Mouse (Mus musculus) adrenal gland, adult (tissue): ENCODE measurements around the gene Coa5.

Source experiments
- DNase-seq, 2 experiments: peaks; one replicate each; pipeline ENCODE4 v3.0.0; 2022 to 2023; ENCODE audit warnings: low spot score in 1 of 2; ENCODE audit not compliant: inconsistent age in 2 of 2

The Coa5 gene

DNA sequence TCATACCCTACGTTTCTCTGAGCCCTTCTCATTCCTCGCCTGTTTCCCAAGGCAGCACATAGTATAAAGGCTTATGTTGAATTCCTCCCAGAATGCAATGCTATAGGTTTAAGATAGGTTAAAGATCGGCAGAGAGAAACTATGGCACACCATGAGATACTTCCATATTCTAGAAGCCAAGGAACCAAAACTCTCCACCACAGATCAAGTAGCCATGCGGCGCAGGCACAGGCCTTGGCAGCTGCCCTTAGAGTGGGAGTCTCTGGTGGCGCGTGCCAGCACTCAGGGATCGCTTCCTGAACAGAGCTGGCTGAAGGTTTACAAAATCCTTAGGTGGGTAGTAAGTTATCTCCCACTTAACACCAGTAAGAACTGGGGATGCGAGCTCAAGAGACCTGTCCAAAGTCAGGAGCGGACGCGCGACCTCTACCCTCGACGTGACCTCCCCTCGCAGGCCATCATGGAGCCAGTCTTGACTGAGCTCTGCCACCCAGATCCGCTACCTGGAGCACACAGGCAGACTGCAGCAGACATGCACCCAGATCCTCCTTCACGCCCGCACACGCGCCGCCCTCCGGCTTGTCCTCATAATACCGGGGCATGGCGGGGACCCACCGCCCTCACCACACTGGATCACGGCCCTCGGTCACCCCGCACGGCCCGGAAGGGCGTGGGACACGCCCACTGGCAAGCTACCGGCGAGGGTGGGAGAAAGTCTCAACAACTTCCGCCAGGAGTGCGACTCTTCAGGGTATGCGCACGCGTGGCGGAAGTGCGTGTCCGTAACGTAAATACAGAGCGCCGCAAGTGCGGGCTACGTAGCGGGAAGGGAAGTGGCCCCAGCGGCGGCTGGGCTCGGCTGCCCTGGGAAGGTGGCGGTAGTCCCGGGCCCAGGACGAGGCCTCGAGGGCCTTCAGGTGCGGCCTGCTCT lies at the start of gene Coa5, which contains the start of gene Unc50:
Gene Coa5 (minus strand): TSS at position 738 of the 931 bp plus-strand sequence.
Gene Unc50 (plus strand): TSS at position 774 of the 931 bp plus-strand sequence.
- DNase-seq = peak; percentile 97 to 98

DNA sequence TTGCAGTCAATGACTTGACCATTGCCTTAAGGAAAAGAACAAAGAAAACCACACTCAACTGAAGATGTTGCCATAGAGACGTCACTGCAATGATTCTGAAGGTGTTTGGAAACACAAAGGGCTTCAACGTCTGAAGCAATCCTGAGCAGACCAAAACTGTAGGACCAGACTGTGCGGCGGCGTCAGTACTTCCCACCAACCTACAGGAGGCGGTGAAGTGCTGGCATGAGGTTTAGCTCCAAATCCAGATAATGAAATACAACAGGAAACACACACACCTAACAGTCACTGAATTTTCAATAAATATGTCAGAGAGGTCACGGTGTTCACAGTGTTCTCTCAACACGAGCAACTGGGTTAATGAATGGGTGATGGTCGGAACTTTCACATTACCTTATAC lies 49.2 kb upstream of the Coa5 start:
- DNase-seq = peak in 1 of 2 experiments; percentile 29

DNA sequence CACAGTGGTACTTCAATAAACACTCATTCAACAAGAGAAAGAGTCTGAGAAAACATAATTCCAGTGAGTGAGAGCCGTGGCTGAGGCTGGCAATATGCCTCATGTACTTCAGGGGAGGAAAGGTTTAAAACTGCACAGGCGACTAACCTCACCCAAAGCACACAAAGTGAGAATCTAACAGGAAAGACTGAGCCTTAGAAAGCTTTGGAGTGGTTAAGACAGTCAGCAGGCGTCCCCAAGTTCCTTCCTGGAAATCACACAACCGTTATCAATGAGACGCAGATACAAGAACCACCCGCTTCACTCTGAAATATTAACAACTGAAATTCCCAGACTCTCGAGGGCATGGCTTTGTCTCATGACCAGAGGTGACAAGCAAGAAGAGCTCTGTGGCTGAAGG lies 48.5 kb upstream of the Coa5 start:
- no peak for DNase-seq

DNA sequence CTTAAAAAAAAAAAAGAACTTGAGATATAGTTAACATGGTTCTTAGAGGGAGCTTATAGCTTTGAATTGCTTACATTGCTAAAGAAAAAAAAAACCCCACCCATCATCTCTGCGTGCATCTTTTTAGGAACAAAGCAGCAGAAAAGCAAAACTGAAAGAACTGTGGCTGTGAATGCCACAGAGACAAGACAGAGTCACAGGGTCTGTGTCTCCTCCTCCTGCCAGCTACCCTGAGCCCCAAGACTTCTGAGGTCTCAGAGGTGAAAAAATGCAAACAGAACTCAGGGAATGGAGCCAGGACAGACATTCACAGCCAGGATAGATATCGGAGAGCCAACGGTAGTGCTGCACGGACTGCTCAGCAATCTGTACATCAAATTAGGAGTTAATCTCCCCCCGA lies 48.0 kb upstream of the Coa5 start:
- DNase-seq = no peak

DNA sequence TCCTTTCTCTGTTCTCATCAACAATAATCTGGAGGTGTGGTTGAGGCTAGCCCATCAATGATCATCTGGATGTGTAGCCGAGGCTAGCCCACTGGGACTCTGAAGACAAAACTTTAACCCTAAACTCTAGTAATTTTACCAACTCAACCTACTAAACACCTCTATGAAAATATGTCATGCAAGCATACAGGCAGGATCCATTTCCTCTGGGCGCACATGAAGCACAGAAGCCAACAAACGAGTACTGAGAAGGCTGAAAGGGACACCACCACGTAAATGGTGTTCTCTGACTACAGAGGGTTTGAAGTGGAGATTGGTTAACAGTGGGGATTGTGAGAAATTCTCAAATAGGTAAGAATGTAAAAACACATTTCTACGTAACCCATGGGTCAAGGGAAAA lies 47.3 kb upstream of the Coa5 start:
- DNase-seq = no peak

DNA sequence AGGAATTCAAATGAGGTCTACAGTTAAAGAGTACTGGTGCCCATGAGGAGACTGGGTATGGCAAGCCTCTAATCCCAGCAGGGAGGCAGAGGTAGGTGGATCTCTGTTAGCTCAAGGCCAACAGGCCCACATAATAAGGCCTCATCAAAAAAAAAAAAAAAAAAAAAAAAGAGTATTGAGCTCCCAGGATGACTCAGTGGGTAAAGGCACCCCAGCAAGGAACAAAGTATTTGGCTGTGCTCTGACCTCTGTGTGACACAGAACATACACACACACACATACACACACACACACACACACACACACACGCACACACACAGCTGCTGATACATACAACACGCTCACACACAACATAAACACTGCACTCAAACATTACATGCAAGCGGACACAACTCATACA lies 45.4 kb upstream of the Coa5 start:
- DNase-seq = no peak

DNA sequence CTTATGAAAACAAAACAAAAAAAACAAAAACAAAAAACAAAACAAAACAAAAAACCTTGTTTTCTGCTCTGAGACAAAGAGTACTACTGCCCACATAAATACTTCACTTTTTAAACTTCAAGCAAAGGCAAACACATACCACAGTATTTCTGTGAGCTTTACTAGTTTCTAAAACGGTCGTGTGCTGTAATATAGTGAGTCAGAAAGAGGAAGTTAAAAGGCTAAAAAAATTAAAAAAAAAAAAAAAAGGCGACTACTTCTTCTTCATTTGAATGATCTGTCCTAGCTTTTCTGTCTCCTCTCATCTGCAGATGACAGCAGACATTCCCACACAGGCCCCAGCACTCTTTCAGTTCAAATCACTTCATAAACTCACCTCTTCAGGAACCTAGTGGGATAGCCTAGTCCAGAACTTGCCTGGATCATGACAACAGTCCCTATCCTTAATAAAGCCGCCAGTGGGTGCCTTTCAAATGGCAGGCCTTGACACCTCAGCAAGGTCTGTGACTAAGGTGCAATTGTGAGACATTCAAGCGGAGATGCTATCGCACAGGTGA lies 44.8 kb upstream of the Coa5 start:
- DNase-seq = no peak

DNA sequence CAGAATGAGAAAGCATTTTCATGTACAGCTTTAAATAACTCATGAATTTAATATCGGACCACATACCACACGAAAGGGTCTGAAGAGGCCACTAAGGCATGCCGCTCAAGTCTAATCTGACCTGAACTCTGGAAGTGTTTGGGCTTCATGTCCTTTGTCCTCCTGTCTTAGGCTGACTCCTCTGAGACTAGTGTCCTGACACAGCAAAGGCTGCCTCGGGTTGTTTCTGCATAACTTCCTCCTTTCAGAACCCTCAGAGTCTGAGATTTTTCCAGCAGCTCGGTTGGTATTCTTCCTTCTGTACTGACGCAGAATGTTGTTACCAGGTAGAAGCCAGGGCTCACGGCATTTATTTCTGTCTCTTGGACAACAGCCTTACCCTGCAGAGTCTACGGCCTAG lies 44.1 kb upstream of the Coa5 start:
- peak in 1 of 2 experiments; percentile 31 for DNase-seq

DNA sequence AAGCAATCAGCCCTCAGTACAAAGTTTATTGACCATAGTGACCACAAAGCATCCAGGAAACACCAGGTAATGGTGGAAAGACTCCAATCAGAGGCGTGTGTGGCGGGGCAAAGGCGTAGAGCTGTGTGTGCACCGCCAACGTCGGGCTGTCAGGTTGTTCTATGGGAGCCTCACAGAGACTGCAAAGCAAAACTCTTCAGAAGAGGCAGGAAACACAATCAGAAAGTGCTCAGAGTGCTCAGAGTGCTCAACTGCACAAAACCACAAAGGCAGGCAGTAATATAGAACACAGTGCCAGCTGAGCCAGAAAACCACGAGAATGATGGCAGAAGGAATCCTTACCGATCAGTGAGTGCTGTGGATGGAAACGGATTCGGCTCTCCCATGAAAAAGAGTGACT lies 43.3 kb upstream of the Coa5 start:
- DNase-seq = no peak

DNA sequence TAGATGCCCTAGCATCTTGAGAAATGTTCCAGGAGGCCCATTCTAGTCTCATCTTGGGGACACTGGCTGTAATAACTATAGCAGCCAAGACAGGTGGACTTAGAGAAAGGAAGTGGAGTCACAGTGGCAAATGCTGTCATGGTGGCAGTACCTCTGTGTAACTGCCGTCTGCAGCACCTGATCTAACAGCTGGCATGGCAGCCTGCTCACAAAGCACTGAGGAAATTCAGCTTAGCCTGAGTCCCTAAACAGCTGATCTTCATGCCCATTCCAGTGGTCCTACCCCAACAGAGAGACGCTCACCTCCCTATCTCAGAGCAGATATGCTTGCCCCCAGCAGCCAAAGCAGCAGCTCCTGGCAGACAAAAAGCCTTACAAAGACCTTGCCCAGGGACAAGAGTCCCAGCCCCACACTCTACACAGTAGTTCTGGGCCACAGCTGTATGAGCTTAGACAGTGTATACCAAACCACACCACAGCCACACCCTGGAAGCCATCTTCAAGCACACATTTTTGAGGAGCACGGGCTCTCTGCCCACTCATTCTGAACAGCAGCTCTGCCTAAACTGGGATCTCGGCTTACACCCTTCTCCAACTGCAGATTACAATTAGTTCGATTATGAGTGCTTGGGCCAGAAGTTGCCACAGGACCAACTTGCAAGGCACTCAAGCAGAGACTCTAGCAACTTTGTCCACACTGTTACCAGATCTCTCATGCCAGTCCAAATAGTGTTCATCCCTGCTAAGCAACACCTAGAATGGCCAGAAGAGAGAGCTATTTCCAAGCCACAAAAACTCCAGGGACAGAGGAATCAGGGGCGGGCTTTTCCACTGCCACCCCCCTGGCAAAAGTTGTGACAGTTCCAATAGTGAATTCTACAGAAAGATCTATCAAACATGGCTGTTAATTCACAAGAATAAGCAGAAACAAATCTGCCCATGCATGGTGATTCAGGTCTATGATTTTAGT lies 41.6 kb upstream of the Coa5 start:
- DNase-seq = peak in 1 of 2 experiments; percentile 33

DNA sequence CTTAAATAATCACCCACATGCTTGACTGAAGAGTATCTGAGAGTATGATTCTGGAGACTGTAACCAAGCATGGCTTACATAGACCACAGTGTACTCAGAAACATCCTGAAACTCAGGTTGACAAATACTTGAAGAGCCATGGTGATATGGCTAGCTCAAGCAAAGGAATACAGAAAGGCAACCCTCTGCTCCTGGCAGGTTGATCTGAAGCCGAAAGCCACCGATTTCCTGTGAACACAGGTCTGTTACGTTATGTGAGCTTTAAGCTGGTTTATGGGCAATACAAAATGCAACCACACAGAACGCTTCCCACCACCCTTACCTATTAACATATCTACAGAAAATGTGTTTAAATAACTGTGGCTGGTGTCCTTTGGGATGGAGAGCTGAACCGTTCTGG lies 39.1 kb upstream of the Coa5 start:
- DNase-seq = no peak

DNA sequence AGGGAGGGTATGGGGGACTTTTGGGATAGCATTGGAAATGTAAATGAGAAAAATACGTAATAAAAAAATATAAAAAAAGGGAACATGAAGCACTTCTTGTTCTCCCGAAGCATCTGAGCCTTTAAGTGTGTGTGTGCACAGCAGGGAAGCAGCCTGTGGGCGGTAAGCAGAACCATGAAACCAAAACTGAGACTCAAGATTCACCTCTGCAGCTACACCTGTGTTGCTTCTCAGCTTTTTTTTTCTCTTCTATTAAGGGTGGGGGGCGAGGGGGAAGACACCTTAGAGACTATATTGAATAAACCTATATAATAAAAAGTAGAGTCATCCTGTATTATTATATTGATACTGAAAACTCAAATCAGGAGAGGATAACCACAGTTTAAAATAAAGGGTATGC lies 37.9 kb upstream of the Coa5 start:
- DNase-seq = no peak

DNA sequence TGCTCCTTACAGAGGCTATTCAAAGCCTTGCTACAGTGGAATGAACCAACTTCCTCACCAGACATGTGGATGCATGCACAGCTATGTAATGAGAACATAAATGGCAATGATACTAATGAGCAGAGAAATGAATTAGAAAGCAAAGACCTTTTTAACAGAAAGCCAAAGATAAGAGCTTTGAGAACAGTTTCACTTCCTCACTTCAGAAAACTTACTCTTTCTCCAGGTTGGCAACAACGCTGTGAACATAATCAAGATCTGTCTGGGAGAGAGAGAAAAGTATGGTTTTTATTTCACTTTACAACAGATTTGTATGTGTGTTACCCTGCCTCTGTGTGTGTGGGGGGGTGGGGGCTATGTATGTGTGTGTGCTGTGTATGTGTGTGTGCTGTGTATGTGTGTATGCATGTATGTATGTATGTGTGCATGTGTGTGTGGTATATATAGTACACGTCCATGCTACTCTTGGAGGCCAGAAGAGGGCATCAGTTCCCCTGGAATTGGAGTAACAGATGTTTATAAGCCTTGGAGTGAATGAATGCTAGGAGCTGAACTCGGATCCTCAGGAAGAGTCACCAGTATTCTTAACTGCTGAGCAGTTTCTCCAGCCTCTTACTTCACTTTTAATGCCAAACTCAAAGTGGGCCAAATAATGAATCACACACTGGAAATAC lies 36.6 kb upstream of the Coa5 start:
- DNase-seq = no peak

DNA sequence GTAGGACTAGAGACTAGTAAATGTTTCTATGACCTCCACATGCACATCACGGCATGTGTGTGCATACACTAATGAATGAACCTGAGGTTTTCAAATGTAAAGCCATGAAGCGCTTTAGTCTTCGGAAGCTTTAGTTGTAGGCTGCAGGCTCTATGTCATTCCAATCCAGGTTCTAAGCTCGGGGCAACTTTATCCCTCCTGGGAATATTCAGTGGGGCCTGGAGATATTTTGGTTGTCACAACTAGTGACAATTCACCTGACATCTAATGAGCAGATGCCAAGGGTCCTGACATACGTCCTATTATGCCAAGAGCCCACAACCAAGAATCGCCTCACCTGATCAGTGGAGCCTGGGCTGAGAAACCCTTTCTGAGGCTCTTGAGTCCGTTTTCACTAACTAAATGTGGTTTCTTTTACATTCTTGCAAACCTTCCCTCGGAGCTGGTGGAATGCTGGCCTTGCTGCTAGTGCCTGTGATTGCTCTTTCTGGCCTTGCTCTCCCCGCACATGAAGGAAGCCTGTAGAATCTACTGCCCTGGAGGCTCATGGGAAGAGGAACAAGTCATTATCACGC lies 35.1 kb upstream of the Coa5 start:
- no peak for DNase-seq

DNA sequence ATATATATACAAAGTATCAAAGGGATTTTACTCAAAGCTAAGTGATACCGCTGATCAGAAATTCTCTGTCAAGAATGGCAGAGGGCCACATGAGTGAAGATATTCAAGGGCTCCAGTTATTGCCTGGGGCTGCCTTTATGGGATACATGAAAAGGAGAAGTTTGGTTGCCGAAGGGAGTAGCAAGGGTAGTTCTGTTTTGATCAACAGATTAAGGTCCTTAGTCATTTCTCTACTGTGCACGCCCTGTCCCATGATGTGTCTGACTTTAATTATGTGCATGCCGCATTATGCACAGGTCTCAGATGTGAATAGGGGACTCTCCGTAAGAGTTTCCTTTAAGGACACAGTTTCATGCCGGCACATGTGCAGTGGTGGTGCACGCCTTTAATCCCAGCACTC lies 27.6 kb upstream of the Coa5 start:
- DNase-seq = no peak

DNA sequence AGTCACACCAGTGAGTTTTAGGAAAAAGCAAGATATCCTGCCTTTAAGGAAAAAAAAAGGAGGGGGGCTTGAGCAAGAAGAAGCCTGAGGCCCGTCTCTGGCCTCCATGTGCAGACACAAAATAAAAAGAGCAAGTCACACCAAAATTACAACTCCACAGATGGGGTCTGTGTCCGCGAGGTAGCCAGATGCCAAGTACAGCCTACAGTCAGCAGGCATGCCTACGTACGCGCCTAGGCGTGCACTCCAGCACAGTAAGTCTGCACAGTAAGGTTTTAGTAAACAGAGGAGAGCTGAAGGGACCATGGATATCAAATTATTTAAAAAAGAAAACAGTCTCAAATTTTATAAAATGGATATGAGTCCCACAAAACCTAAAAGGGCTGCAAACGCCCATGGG lies 21.4 kb upstream of the Coa5 start:
- DNase-seq = no peak

DNA sequence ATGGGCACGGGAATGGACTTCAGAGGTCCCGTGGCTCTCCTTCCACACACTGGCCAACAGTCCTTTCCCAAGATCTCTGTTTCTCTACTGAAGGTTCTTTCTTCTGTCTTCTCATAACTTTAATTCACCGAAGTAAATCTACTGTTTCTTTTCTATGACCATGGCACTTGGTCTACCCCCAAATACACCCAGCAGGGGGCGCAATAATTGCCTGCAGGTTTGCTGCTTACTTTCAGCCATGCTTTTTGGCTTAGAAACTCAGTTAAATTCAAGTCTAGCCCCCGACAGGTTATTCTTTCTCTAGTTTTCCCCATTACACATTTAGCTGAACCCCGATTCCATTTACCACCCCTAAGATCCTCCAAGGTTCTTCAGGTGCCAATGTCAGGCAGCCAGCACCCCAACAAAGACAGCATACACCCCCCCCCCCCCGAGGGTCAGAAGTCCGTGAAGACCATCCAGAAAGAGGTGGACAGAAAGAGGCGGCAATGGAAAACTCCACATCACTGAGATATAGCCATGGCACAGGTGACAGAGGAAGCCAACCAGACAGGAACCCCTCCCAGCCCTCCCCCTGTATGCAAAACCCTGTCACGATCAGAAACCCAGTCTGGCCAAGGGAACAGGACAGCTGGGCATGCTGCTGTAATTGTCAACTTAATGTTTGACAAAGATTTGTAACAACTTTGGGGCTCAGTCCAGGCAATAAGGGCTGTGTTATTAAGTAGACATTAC lies 18.6 kb upstream of the Coa5 start:
- DNase-seq = peak; percentile 40 to 83

DNA sequence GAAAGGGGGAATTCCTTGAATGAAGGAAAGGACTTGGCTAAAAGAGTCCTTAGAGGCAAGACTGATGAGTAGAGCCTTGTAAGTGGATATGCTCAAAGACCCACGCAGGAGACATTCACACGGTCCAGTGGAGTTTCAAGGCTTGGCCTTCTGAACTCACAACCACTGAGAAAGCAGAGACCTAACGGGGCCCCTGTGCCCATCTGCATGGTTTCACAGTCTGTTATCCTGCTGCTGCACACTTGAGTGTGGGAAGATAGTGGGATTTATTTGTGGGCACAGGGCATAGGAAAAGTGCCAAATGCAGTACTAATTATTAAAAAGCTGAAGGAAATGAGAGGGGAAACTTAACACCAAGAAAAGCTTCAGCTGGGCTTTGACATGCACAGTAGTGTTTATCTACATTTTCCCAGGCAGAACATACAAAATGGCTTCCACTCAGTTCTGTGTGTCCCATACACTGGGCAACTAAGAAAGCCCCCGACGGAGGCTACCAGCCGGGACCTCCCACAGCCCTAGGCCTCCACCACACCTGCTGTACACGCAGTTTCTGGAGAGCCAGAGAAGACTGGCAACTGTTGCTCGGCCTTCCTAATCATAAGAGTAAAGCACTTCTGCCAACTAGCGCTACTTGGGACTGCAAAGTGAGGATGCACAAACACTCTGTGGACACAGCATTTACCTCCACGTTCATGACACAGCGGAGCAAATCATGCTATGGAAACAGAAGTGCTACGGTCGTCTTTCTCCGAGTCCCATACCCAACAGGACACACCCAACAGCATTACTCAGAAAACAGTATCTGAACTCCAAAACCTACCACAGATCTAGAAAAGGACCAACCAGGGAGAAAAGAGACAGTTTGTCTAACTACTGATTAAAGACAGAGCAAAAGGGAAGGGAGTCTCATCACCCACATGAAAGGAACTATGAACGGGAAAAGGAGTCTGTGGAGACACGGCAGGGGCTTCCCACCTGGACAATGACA lies 13.2 kb upstream of the Coa5 start:
- DNase-seq = no peak

DNA sequence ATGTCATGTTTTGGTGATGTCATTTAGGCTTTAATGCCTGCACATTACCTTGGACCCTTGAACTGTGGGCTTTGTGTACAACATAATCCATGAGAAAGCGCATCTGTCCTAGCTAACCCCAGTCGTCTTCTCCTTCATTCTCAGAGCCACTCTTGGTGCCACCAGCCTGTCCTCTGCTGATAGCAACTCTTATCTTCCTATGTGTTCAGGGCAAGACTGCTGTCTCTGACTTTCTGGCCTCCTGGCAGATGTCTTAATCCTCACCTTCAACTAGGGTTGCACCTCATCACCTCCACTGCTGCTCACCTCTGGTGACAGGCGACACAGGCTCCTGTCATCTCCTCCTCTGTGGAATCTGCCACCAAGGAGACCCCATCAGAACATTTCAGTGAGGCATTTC lies 6.5 kb upstream of the Coa5 start:
- no peak for DNase-seq
